Mouse (Mus musculus): ENCODE results near the gene Kif6. TPM values are rescaled to one million over a fixed set of nuclear protein-coding genes. Genes with fewer than 3 reads are reported as not detected.
A peak's percentile ranks its signal among the peaks of the same experiment; 100 is the strongest.

Kif6 gene
- total RNA-seq, 2 experiments from 2014 or later = 2.4 to 4.2 TPM

DNA sequence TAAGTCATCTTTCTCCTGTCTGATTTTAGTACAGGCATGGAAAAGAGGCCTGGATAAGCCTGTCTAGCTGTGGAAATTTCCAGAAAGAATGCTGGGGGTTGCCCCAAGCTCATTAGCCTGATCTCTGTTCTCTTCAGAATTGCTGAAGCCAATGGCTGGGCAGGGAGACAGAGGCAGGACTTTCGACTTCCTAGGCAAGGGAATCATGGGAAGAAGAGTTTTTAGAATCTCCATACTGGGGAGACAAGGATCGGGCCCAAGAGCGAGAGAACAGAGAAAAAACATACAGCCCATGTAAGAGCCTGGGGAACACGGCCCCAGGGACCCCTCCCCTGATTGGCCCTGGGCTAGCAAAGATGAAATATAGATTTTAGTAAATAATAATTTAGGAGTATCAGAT lies 164.1 kb downstream of the Kif6 start:
- DNase-seq = no peak
- intact Hi-C loops (cut with DNase I) = no loop called here

DNA sequence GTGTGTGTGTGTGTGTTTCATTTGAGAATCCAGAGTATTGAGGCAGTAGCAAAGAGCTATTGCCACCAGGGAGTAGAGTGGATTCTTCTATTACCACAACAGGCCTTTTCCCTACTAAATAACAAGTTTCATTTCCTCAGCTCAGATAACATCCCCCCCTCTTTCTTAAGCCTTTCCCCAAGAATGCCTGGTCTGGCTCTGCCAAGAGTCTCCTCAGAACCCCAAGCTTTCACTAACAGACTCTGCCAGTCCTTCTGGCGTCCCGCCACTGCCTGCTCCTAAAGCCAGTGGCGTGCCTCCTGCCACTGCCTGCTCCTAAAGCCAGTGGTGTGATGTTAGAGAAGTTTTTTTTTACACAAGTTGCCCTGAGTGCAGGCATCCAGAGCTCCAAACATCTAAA lies 164.6 kb downstream of the Kif6 start:
- intact Hi-C loops (cut with DNase I) = no loop called here
- peak; percentile 7 to 18 for DNase-seq

DNA sequence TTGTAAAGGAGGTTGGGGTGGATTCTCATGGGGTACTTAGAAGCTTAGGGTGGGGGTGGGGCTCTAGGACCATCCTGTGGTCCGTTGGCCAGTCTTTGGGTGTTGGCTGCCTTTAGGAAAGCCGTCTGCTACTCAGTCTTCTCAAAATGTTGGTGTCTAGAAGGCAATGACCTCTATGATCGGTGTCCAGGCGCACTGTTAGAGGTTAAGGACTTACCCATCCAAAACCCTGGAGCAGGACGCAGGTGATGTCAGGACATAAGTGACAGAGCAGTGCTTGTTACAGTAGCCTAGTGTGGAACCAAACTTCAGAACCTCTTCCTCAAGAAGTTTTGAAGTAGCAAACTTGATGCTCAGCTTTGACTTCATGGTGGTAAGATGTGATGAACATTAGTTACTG lies 170.9 kb downstream of the Kif6 start:
- DNase-seq = no peak
- intact Hi-C loops (cut with DNase I) = no loop called here

DNA sequence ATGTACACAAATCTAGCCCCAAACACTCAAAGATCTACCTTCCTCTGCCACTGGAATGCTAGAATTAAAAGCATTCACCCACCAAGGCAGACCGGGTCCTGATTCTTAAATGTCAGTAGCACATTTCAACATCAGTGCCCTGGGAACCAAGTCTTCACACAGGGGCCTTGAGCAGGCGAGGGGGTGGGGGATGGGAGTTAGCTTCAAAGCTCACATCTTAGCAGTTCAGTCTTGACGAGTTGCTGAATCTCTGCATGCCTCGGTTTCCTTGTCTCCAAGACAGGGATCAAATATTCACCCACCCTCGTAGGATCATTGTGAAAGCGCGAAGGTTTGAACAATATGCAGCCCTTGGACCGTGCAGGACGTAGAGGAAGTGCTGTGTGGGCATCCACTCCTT lies 172.4 kb downstream of the Kif6 start:
- no peak for DNase-seq
- intact Hi-C loops (cut with DNase I) = no loop called here

DNA sequence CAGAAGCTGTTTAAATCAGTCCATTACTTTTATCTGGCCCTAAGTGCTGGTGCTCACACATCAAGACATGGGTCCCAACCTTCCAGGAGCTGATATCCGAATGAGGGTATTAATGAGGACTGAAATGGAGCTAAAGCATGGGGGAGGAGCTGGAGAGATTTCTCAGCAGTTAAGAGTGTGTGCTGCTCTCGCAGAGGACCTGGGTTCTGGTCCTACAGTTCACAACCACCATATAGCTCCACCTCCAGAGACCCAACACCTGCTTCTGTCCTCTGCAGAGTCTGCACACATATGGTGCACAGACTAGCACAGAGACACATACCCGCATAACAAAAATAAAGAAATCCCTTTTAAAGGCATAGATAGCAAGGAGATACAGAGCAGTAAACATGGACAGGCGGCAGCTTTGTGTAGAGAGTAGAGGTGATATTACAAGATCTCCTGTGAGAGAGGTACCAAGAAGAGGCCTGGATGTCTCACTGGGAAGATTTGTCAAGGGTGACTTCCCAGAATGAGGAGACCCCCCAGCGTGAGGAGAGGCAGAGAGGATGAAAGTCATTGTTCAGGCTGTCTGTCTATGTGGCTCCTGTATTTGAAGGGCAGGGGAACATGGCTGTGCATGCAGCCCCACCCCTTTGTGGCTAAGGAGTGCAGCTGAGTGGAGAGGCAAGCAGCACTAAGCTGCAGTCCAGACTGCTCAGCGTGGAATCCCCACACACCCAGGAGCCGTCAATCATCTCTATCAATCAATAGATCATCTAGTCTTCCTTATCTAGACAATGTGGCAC lies 173.4 kb downstream of the Kif6 start:
- intact Hi-C loops (cut with DNase I) = no loop called here
- DNase-seq = no peak

DNA sequence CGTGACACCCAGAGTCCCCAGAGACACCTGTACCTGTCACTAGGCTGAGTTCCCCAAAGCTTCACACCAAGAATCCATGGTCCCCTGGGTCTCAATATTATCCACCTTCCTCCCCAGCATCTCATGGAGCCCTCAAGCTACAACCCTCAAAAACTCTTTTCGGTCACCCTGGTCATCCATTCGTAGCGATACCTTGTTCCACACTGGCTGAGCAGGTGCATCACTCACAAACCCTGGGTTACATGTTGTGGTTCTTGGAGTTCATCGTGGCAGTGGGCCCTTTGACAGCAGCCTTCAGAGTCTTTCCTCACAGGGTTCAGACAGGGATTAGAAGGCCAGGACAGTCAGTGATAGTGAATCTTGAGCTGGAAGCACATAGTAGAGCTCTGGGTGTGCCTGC lies 176.6 kb downstream of the Kif6 start:
- intact Hi-C loops (cut with DNase I) = no loop called here

DNA sequence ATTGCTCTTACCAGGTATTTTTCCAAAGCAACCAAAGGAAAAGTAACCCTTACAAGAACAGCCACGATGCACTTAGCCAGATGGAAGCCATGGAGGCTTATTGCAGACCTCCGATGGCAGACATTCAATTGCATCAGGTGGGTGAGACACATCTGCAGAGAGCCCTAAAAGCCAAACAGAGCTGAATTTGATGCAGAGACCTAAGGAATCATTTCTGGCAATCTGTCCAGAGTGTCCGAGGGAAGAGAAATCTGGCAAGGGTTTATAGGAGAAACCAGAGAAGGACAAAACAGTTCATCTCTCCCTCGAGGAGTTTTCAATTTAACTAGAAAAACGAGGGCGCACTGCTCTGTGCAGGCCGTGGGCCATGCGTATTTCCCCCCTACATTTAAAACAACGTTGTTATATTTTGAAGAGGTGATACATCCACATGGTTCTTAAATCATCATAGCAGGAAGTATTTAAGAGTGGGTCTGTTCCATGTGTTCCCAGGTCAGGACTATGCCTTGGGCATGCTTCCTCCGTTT lies 177.3 kb downstream of the Kif6 start:
- no peak for DNase-seq
- intact Hi-C loops (cut with DNase I) = no loop called here

More for the DNA sequence above, 176.6 kb downstream of the Kif6 start:
- no peak for DNase-seq

DNA sequence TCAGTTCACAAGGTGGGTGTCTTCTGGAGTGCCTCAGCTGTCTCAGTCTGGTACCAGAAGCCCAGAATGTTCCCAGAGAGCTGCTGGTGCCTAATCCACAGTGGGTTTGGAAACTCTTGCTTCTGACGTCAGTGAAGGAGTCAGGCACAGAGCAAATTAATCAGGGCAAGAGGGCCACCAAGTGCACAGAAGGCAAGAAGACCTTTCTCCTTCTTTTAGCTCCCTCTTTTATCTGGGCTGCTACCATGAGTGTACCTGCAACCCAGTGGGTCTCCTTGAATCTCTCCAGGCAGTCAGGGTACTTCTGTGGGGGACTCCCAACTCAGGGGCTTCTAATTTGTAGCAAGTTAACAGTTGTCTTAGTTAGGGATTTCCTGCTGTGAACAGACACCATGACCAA lies 178.0 kb downstream of the Kif6 start:
- no peak for DNase-seq
- intact Hi-C loops (cut with DNase I) = no loop called here

DNA sequence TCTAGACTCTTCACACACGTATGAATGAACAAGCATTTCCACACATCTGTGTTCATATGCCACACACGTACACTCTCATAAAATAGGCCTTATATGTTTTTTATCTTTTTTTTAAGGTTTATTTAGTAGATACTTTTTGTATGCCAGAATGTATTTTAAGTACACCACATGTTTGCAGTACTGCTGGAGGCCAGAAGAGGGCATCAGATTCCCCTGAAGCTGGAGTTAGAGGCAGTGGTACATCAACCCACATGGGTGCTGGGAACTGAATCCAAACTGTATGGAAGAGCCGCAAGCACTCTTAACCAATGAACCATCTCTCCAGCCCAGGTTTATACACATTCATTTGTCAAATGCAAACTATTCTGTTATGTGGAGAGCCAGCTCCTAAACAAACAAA lies 179.0 kb downstream of the Kif6 start:
- intact Hi-C loops (cut with DNase I) = no loop called here
- no peak for DNase-seq

DNA sequence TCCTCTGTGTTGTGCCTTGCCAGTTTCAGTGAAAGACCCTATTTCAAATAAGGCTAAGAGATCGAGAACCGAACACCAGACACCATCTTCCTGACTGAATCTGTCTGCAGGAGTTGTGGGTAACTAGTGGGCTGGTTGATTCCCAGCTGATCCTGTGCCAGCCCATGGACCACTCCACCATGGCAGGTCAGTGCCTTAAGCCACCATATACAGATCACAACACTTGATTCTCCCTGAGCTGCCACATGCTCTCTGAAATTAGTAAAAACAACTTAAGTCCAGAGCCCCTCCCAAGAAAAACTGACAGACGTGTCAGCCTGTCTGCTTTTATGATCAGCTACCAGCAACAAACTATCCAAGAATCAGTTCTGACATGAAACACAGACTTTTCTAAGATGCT lies 180.3 kb downstream of the Kif6 start:
- DNase-seq = no peak
- intact Hi-C loops (cut with DNase I) = no loop called here

DNA sequence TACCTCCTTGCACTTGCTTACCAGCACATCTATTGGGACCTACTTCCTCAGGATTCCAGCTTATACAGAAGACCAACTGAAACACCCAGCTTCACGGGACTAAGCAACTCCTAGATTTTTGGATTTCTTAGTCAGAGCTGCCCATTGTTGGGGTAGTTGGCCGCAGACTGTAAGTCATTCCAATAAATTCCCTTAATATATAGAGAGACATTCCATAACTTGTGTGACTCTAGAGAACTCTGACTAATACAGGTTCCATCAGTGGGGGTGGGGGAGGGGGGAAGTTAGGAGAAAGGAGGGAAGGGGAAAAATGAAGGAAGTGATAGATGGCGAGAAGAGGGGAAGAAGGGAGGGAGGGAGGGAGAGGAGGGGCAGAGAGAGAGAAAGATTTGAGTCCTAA lies 181.2 kb downstream of the Kif6 start:
- no peak for DNase-seq
- intact Hi-C loops (cut with DNase I) = no loop called here

DNA sequence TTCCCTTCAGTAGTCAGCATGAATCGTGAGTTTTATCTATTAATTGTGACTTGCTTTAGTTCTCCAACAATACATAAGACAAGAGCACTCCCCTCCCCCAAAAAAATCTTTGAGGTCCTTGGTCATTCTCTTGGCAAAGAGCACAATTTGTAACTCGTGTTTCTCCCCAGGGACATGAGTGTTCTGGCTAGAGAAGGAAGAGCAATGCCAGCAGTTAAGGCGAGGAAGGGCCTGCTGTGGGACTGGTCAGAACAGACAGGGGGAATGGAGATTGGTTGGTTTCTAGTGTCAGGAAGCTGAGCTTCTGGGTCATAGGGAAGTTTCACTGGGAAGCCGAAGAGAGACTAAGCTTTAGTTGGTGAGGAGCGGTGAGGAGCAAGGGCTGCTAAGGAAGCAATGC lies 184.2 kb downstream of the Kif6 start:
- intact Hi-C loops (cut with DNase I) = no loop called here
- peak in 1 of 2 experiments; percentile 25 for DNase-seq

DNA sequence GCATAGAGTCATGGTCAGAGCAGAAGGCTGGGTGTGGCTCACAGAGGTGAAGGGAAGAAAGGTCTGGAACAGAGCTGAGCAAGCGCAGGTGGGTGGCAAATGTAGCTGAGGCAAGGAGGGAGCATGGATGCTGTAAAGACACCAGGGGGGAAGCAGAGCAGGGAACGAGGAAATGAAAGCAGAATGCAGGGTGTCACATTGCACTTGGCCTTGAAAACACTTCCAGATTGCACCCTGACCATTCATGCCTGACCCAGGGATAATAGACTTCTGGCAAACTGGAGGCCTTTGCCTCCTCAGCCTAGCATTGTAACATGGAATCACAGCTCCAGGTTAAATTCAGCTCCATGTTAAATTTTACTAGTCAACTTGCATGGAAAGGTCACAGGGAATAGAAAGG lies 185.2 kb downstream of the Kif6 start:
- intact Hi-C loops (cut with DNase I) = no loop called here
- DNase-seq = no peak

DNA sequence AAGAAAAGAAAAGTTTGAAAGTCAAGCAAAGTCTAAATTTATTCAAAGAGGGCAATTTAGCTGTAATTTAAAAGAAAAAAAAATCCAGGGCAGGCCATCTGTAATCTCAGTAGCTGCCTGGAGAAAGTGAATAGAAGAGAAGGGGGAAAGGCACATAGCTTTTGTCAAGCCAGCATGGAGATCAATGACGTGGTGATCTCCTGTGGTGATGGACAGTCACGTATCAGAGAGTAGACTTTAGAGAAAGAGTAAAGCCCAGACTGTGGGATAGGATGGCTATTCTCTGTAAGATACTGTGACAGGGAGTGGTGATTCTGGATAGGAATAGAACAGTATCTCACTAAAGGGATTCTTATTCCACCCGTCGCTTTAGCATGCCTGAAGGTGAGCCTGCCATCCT lies 192.5 kb downstream of the Kif6 start:
- DNase-seq = no peak
- intact Hi-C loops (cut with DNase I) = no loop called here

DNA sequence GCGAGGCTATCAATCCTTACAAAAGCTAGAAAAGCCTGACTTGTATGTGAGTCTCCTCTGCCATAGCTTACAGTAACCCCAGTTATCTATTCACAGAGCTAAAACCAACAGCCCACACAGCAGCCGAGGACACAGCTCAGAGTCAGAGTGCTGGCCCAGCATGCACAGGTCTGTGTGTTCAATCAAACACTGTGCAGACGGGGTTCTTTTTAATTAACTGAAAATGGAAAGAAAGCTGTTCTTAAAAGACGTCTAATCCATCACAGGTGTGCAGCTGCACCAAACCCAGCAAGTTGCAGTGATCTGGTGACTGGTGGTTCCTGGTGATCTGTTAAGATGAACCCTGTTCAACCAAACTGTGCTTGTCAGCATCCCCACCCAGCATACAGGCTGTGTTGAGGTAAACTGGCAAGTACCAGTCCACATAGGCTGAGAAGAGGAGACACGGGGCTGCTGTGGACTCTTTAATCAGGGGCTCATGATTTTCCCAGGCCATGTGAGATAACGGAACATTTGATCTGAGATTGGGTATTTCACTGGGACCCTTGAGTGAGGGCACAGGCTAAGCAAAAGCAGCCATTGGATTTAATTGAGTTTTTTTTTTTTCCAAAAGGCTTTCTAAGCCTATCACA lies 193.9 kb downstream of the Kif6 start:
- intact Hi-C loops (cut with DNase I) = no loop called here
- no peak for DNase-seq

DNA sequence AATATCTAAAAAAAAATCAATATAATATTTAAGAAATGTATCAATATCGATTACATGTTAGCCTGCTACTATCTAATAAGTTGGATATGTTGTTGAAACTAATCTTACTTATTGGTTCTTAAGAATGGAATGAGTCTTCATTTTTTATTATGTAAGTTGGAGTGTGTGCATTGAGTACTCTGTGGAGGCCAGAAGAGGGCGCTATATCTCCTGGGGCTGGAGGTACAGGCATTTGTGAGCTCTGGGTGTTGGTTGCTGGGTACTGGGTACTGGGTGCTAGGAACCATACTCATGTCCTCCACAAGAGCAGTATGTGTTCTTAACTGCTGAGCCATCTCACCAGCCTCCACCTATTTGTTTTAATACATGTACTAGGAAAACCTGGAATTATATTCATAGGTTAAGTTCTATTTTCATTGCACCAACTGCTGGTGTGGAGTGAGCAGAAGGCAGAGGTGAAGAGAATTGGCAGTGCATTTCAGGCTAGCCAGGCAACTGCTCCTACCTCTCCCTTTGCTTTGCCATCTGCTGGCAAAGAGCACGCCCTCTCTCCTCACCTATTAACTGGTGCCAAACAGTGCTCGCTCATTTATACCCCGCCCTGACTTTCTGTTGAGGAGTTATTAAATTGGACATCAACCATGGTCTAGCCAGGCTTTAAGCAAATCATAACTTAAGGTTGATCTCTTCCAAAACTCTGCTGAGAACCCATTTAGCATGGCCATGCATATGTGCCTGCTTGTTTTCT lies 199.1 kb downstream of the Kif6 start:
- DNase-seq = no peak
- intact Hi-C loops (cut with DNase I) = no loop called here

DNA sequence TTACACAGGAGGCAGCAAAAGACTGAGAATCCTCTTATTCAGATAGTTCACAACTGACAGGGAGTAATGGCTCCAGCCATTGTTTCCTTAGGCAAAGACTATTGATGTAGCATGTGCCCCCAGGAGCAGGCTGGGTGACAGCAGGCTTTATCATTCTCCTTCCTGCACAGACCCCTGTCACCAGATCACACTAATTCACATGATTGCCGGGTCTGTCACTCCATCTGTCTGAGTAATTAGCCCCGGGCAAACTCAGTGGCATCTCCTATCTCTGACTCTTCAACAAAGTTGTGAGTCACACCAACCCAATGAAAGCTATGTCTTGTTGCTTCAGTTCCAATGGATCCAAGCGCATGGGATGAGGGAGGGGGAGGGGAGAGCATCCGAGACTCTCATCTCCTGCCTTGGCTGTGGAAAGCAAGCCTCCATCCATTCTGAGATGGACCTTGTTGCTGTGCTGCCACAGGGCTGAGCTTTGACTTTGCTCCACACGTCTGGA lies 201.2 kb downstream of the Kif6 start:
- no peak for DNase-seq
- intact Hi-C loops (cut with DNase I) = no loop called here

DNA sequence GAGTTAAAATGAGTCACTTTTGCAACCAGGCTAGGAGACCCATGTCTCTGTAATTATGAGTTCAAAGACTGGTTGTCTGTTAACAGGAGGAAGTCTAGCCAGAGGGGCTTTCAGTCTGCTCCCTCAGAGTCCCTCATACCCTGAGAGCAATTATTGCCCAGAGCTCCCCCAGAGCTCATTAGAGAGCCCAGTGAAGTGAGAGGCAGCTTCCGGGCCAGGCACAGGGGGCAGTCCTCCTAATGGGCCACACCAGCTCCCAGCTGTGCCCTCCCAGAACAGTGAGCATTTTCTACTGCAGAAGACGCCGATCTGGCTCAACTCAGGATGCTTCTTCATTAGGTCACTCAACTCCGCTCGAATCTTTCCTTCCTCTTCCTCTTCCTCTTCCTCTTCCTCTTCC lies 201.8 kb downstream of the Kif6 start:
- intact Hi-C loops (cut with DNase I) = no loop called here
- DNase-seq = no peak

DNA sequence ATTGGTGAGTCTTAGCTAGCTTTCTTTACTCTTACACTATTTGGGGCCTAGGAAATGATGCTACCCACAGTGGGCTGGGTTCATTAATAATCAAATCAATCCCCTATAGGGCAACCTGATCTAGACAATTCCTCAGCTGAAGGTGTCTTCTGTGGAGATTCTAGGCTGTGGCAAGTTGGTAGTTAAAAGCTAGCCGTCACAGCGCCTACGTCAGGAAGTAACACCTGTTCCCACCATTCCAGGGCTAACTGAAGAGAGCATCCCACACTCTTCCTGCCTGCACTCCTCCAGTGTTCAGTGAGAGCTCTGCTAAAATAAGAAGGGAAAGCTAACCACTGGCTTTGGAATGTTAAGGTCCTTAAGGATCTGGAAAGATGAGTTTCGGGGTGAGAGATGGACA lies 205.3 kb downstream of the Kif6 start:
- intact Hi-C loops (cut with DNase I) = no loop called here
- DNase-seq = no peak

DNA sequence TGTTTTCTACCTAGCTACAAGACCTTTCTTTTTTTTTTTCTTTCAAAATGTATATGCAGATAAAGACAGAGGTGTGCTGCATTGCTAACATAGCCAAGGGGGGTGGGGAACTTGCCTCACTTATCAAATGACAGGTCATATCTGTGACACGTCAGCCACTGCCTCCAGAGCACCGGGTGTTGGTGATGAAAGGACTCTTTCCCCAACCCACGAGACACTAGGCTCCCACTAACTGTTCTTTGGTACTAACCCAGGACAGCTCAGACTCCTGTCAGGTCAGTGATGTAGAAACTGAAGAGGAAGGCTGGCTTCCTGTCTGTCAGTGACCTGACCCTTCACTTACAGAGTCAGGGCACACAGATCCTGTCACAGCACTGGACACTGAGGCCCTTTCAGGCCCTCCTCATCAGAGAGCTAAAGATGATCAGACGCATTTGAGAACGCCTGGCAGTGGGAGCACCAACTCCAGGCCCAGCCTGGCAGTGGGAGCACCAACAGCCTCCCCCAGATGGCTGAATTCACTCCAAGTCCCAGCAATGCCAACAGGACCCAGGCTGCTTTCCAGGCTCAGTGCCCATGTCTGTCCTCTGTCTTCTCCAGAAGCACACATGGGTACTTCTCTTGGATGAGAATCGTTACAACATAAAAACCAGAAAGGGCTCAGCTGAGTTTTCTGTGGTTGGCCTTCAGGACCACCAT lies 209.4 kb downstream of the Kif6 start:
- peak; percentile 18 to 26 for DNase-seq
- intact Hi-C loops (cut with DNase I) = no loop called here

All from heart, postnatal 14 days (tissue).